8 mouse cellular contexts compared by ENCODE assay signal in the genomic region with DNA sequence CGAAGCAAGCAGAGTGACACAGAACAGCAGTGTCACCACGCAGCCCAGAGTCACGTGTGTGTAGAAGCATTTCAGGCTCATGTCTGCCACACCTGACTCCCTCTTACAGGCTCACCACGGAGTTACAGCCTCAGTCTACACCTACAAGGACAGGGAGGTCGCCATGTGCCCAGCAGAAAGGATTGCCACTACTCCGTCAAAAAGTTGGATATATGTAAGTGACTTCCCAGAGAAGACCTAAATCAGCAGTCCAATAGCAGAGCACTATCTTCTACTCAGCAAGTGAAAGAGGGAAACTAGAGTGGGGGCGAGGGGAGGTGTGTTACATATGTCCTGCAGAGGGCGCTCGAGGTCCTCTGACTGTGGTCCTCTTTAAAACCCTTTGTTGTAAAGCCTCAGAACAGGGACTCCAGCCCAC. TPM values are rescaled to one million over a fixed set of nuclear protein-coding genes. Genes with fewer than 3 reads are reported as not detected.
DNase-seq lines count a peak whose midpoint lies in the region; ATAC-seq and TF ChIP-seq lines count a peak whose summit lies in the region.

No protein-coding gene starts in this region.

- ATAC-seq in erythroblast, adult 5-6 weeks (replicated peaks; ENCODE audit: low FRiP score, poor library complexity, severe bottlenecking) = 0 out of 2 replicates have a peak, but pooled peaks have one; percentile 44
- ATAC-seq in intestine, postnatal 0 days = 0 out of 2 replicates have a peak, but pooled peaks have one; percentile 9

- 12% methylated on average over 9 of the region's 9 CpGs for WGBS in bone marrow, adult 2 months
- 20% methylated on average over 9 of the region's 9 CpGs for WGBS in intestine, postnatal 0 days
- WGBS in thymus, adult 2 months = 25% methylated on average over 9 of the region's 9 CpGs

- TF ChIP-seq CTCF in bone marrow, adult 2 months (IDR thresholded peaks at IDR 0.05; ENCODE audit: control insufficient read depth, insufficient read depth, low read length) = peak; percentile 76
- TF ChIP-seq CTCF in intestine, postnatal 0 days (IDR thresholded peaks at IDR 0.05; ENCODE audit: low read depth) = peak; percentile 86
- TF ChIP-seq CTCF in thymus, adult 2 months (IDR thresholded peaks at IDR 0.05; ENCODE audit: borderline replicate concordance, control insufficient read depth, extremely low read depth, insufficient read depth, low read length, poor library complexity) = no peak

- DNase-seq in heart, adult 18-20 months = peak; percentile 33 to 49
- no peak for DNase-seq in heart, postnatal 25 days (ENCODE audit: low spot score)
- peak; percentile 91 for DNase-seq in CD4-positive, CD25-positive, alpha-beta regulatory T cell, adult 2 months (ENCODE audit: low read depth, low spot score)
- DNase-seq in thymus, adult 2 months = peak; percentile 45

- peak overlapping the region; percentile 45 for H3K4me2 ChIP-seq in intestine, postnatal 0 days (replicated peaks; ENCODE audit: low read depth)

- H3K27ac ChIP-seq in bone marrow, adult 2 months (ENCODE audit: control insufficient read depth, insufficient read depth, low read depth, low read length, poor library complexity) = no peak overlapping the region
- H3K27ac ChIP-seq in intestine, postnatal 0 days (ENCODE audit: low read depth, low read length) = no peak overlapping the region
- no peak overlapping the region for H3K27ac ChIP-seq in thymus, adult 2 months (ENCODE audit: control insufficient read depth, insufficient read depth, low read length)

- no peaks in the 10 kb centered on the region for H3K27me3 ChIP-seq in intestine, postnatal 0 days (replicated peaks; ENCODE audit: control insufficient read depth, insufficient read depth, low read length)
- peaks cover 11% of the 10 kb centered on the region for H3K27me3 ChIP-seq in megakaryocyte, embryonic 14.5 days (replicated peaks)
- no peaks in the 10 kb centered on the region for H3K27me3 ChIP-seq in thymus, adult 2 months (ENCODE audit: control insufficient read depth, insufficient read depth, low read length)

- H3K4me1 ChIP-seq in bone marrow, adult 2 months (ENCODE audit: control insufficient read depth, insufficient read depth, low read length) = no peaks in the 10 kb centered on the region; the same call in 1 of the 2 replicates
- H3K4me1 ChIP-seq in intestine, postnatal 0 days (replicated peaks; ENCODE audit: control insufficient read depth, insufficient read depth, low read length) = no peaks in the 10 kb centered on the region
- peaks cover 35% of the 10 kb centered on the region for H3K4me1 ChIP-seq in megakaryocyte, embryonic 14.5 days
- H3K4me1 ChIP-seq in thymus, adult 2 months (replicated peaks; ENCODE audit: control insufficient read depth, insufficient read depth, low read length) = peaks cover 3% of the 10 kb centered on the region

- intact Hi-C loops in heart, postnatal 25 days (cut with DNase I) = loop anchor here (2.0 to 5.0 kb wide), 2 partner anchors 126 to 375 kb away; a partner anchor contains a TSS

- no peak overlapping the region for H3K9ac ChIP-seq in intestine, postnatal 0 days (ENCODE audit: low read depth, low read length)

- TF ChIP-seq POLR2A in bone marrow, adult 2 months (IDR thresholded peaks at IDR 0.05; ENCODE audit: borderline replicate concordance, control insufficient read depth, low read depth, low read length) = no peak
- TF ChIP-seq POLR2A in thymus, adult 2 months (IDR thresholded peaks at IDR 0.05; ENCODE audit: control insufficient read depth, extremely low read depth, insufficient read depth, low read length, poor library complexity) = no peak

- peak overlapping the region; percentile 29 for H3K4me3 ChIP-seq in bone marrow, adult 2 months (replicated peaks; ENCODE audit: control insufficient read depth, low read depth, low read length)
- no peak overlapping the region for H3K4me3 ChIP-seq in intestine, postnatal 0 days (ENCODE audit: low read depth, low read length)
- peak overlapping the region; percentile 89 for H3K4me3 ChIP-seq in megakaryocyte, embryonic 14.5 days (replicated peaks)
- no peak overlapping the region for H3K4me3 ChIP-seq in thymus, adult 2 months (ENCODE audit: control insufficient read depth, insufficient read depth, low read length)

- H3K36me3 ChIP-seq in intestine, postnatal 0 days (ENCODE audit: control insufficient read depth, insufficient read depth) = no peaks in the 10 kb centered on the region
- H3K36me3 ChIP-seq in megakaryocyte, embryonic 14.5 days (replicated peaks; ENCODE audit: low read length) = peaks cover 4% of the 10 kb centered on the region
- no peaks in the 10 kb centered on the region for H3K36me3 ChIP-seq in thymus, adult 2 months (ENCODE audit: control insufficient read depth, insufficient read depth, low read length)

- no peaks in the 10 kb centered on the region for H3K9me3 ChIP-seq in intestine, postnatal 0 days (ENCODE audit: control insufficient read depth)
- H3K9me3 ChIP-seq in megakaryocyte, embryonic 14.5 days = no peaks in the 10 kb centered on the region

RNA-seq across cellular contexts. Expression of a gene that starts 2.0 kb away (rescaled TPM):
- 10 to 100 TPM; 28.9 to 37.4 TPM for total RNA-seq in heart, adult 18-20 months (2021)
- total RNA-seq in heart, postnatal 25 days (2021) = 10 to 100 TPM; 29.7 to 31.9 TPM
- polyA plus RNA-seq in bone marrow, adult 2 months (2011; ENCODE audit: insufficient read depth, insufficient read length, low replicate concordance, missing spikeins) = 28.3 and 30.4 TPM in 2 replicates
- total RNA-seq in erythroblast, adult 5-6 weeks (2015; ENCODE audit: low replicate concordance) = 22.8 and 49.2 TPM in 2 replicates
- 18.7 and 22.6 TPM in 2 replicates for total RNA-seq in erythroblast, adult 5-6 weeks (2017; ENCODE audit: low replicate concordance)
- 108 and 111 TPM in 2 replicates for polyA plus RNA-seq in intestine, postnatal 0 days (2015; fragmentation: Nextera tagmentation; extraction: Ambion mirVana)
- polyA plus RNA-seq in megakaryocyte, embryonic 14.5 days (2012; ENCODE audit: insufficient read depth, low replicate concordance) = 10.7 and 17.7 TPM in 2 replicates
- polyA plus RNA-seq in thymus, adult 2 months (2012; rRNA removed) = 42.2 and 49.7 TPM in 2 replicates

RNA-seq across cellular contexts. Expression of a gene that starts 28.3 kb away (rescaled TPM):
- total RNA-seq in heart, adult 18-20 months (2021) = not detected
- total RNA-seq in heart, postnatal 25 days (2021) = not detected
- polyA plus RNA-seq in bone marrow, adult 2 months (2011; ENCODE audit: insufficient read depth, insufficient read length, low replicate concordance, missing spikeins) = 1.7 and 23.1 TPM in 2 replicates
- not detected in 2 replicates for total RNA-seq in erythroblast, adult 5-6 weeks (2015; ENCODE audit: low replicate concordance)
- not detected in 2 replicates for total RNA-seq in erythroblast, adult 5-6 weeks (2017; ENCODE audit: low replicate concordance)
- 3.2 and 3.5 TPM in 2 replicates for polyA plus RNA-seq in intestine, postnatal 0 days (2015; fragmentation: Nextera tagmentation; extraction: Ambion mirVana)
- polyA plus RNA-seq in megakaryocyte, embryonic 14.5 days (2012; ENCODE audit: insufficient read depth, low replicate concordance) = not detected in 2 replicates
- 2.8 and 5.4 TPM in 2 replicates for polyA plus RNA-seq in thymus, adult 2 months (2012; rRNA removed)

RNA-seq across cellular contexts. Expression of a gene that starts 37.6 kb away (rescaled TPM):
- 10 to 100 TPM; 82.3 to 91.1 TPM for total RNA-seq in heart, adult 18-20 months (2021)
- total RNA-seq in heart, postnatal 25 days (2021) = 10 to 100 TPM; 69.1 to 78.4 TPM
- polyA plus RNA-seq in bone marrow, adult 2 months (2011; ENCODE audit: insufficient read depth, insufficient read length, low replicate concordance, missing spikeins) = 24.8 and 26.9 TPM in 2 replicates
- total RNA-seq in erythroblast, adult 5-6 weeks (2015; ENCODE audit: low replicate concordance) = 82.2 and 100 TPM in 2 replicates
- total RNA-seq in erythroblast, adult 5-6 weeks (2017; ENCODE audit: low replicate concordance) = 142 and 162 TPM in 2 replicates
- 3.4 and 4.0 TPM in 2 replicates for polyA plus RNA-seq in intestine, postnatal 0 days (2015; fragmentation: Nextera tagmentation; extraction: Ambion mirVana)
- polyA plus RNA-seq in megakaryocyte, embryonic 14.5 days (2012; ENCODE audit: insufficient read depth, low replicate concordance) = 0.46 TPM in 1 of 2 replicates, not detected in the other
- 2.5 and 4.5 TPM in 2 replicates for polyA plus RNA-seq in thymus, adult 2 months (2012; rRNA removed)

Comparison
In these comparisons a context has a peak if more than half of its experiments do, and no peak if none do; other contexts are left out.
1. H3K4me3 ChIP-seq: peak in bone marrow, adult 2 months (single experiment) and megakaryocyte, embryonic 14.5 days (single experiment); none in intestine, postnatal 0 days (single experiment) and thymus, adult 2 months (single experiment).